Mouse (Mus musculus): ENCODE data around the gene Jarid2.
"Not testable (repeated sequence)": the region's sequence is repeated elsewhere in the genome, so short reads cannot be mapped to it uniquely, and the experiment has no call there.

Jarid2 gene

DNA sequence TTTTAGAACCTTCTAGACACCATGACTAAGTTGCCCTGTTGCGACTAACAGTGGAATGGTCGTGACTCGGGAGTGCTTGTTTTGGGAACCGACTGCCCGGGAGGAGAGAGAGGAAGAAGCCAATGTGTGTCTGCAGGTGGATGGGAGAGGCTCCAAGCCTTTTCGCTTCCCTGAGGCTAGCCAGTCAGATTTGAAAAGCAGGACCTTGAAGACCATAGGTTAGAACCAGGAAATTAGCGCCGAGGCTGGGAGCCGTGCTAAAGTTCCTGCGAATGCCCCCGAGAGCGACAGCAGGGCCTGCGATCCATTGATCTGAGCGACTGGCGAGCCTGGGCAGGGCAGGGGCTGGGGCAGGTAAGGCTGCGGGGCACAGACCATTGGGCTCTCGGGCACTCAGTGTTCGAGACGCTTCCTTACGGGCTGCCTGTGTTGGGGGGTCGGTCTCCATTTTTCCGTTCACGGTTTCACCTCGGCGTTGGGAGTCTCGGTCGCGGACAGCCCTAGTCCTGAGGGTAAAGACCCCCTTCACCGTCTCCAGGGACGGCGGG lies at the start of gene Jarid2:
Gene Jarid2, plus strand, starts transcription at position 51 of the 548 bp plus-strand sequence.
- DNase-seq = peak; percentile 53

DNA sequence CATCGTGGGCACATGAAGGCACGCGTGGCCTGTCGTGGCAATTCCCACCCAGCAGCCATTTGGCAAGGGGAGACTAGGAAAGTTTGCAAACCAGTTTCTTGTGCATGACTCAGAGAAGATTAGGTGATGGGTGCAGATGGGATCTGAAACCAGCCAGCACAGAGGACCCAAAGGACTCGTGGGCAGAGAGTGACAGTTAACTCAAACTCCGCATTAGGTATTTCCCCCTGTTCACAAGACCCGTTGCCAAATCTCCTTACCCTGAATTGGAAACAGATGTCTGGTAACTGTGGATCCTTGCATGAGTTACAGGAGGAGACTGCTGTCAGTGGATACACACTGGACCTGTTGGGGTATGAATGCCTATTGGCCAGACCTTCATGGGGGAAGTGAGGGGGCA lies 48.2 kb upstream of the Jarid2 start:
- DNase-seq = no peak

DNA sequence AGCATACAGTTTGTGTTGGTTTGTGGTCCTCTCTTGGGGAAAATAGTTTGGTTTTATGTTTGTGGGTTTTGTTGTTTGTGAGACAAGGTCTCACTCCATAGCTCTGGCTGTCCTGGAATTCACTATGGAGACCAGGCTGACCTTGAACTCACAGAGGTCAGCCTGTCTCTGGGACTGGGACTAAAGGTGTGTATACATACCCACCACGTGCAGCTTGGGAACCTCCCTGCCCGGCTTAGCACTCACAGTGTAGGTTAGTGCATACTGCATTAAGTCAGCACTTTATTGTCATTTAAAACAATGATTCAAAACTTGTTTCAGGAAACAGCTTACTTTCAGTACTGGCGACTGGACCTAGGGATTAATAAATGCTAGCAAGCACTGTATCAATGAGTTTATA lies 41.1 kb upstream of the Jarid2 start:
- DNase-seq = no peak

DNA sequence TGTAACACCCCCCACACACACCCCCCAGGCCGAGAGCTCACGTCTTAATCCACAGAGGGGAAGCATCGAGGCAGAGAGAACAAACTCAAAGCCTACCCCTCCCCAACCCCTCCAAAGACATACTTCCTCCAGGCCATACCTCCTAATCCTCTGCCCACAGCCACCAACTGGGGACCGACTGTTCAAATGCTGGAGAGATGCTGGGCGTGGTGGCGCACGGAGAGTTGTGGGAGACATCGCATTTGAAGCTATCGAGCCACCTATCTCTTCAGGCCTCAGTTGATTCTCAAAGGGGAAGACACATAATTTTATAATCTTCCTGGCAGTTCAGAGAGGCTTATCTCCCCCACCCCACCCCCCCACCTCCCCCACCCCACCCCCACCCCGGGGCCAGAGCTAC lies 31.6 kb upstream of the Jarid2 start:
- no peak for DNase-seq

DNA sequence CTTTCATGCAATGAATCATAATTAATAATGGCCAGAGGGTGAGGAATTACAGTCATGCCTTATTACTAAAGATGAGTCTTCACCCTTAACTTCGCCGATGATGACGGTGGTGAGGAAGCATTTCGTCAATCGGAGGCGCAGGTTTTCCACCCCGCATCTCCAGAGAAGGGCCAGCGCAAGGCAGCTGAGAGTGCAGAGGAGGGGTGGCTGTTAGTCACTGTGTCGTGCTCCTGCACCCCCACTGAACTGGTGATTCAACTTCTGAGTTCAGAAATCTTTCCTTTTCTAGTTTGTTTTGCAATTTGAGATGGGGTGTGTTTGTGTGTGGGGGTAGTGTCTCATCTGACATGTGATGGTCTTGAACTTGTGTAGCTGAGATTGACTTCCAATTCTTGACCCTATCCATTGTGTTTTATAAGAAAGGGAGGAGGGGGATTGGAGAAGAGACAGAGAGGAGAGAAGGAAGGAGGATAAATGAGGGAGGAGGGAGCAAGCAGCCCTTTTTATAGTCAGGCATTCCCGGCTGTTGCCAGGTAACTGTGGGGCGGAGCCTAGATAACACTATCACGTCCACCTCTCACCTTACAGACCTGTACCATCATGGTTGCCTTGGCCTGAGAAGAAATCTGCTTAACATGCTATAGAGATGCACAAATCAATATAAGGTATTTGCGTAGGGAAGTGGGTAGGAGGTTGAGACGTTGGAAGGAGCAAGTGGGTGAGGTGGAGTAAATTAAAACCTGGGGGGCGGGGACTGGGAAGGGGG lies 25.1 kb upstream of the Jarid2 start:
- no peak for DNase-seq

DNA sequence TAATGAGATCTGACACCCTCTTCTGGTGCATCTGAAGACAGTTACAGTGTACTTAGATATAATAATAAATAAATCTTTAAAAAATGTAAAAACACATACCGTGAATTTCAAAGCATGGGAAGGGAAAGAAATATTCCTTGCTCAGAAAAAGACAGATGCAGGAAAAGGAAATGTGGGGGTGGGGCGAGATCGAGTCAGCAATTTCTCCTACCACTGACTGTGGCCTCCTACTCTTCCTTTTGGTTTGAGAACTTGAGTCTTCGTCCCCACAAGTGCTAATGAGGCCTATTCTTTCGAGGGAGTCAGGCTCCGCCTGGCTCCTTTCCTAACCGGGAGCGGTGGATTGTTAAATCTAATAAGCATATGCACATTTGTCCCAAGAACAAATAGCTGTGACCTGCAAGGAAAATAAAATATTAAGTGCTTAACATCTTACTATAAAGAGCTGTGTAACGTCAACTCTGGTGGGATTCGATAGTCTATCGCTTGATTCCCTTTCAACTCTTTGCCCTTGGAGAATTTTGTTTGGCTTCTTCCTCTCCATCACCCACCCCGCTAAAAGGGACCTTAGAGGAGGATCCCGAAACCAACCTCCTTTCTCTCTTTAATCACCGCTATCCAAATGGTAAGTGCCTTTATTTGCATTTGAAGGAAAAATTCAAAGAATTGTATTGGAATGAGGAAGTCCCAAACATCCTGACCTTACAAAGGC lies 24.1 kb upstream of the Jarid2 start:
- no peak for DNase-seq

DNA sequence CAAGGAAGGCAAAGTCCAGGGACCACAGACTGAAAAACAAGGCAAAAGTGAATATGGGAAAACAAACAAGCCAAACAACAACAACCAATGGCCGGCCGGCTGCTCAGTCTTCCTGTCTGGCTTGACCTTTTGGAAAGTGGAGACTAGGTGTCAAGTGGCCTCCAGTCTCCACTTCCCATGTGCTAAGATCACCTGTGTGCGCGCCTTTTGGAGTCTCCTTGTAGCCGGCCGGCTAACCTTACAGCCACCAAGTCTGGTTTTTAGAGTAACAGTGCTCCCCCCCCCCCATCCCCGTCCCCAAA lies 23.6 kb upstream of the Jarid2 start:
- peak; percentile 19 for DNase-seq

DNA sequence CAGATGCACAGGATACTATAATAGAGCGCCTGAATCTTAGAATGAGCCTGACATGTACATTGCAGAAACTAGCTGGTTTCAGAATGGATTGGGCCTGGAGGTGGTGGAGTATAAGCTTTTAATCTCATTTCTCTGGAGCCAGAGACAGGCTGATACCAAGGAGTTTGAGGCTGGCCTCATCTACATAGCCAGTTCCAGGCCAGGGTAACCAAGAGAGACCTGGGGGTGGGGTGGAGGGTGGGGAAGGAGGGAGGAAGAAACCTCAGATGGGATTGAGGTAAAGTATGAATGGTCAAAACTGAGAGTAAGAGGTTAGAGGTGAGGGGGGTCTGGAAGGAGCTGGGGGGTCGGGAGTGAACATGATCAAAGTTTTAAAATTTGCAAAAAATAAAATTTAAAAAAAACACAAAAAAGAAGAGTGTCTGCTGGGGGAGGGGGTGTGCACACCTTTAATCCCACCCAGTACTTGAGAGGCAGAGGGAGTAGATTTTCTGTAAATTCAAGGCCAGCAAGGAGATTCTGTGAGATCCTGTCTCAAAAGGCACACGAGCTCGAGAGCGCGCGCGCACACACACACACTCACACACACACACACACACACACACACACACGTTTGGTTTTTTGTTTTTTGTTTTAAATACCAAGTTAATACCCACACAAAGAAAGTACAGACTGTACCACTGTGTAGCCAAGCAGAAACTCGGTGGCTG lies 22.9 kb upstream of the Jarid2 start:
- peak; percentile 25 for DNase-seq

DNA sequence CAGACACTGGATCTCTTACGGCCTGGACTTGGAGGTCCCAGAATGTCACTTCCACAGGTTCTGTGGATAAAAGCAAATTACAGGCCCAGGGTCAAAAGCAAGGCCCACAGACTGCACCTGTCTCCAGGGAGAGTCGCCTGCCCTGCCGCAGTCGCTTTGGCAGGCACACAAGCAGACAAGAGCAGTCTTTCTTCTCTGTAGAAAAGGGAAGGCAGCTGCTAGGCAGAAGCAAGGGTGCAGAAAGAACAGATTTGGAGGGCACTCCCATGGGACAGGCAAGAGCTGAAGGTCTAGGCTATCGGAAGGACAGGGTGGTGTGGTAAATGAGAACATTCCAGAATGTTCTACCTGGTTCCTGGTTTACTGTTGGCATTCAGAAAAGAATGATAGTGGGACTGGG lies 22.1 kb upstream of the Jarid2 start:
- DNase-seq = no peak

DNA sequence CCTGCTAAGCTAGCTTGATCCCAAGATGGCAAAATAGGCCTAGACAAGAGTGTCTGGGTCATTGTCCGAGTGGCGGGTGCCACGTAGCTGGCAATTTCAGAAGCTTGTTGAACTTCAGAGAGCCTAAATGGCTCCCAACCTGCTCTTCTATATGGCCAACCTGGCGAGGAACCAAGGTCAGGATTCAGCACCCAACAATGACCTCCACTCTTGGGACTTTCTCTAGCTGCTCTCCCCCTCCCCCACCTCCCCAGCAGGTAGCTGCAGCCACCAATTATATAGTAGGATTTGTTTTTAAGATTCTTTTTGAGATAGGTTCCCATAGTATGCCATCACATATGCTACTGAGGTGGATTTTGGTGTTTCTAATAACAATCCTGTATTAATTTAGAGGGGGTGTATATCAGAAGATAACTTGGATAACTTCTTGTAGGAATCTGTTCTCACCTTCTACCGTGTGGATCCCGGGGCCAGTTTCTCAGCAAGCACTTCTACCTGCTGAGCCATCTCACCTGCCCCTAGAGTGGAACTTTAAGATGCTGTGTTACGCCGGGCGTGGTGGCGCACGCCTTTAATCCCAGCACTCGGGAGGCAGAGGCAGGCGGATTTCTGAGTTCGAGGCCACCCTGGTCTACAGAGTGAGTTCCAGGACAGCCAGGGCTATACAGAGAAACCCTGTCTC lies 20.8 kb upstream of the Jarid2 start:
- DNase-seq = no peak

DNA sequence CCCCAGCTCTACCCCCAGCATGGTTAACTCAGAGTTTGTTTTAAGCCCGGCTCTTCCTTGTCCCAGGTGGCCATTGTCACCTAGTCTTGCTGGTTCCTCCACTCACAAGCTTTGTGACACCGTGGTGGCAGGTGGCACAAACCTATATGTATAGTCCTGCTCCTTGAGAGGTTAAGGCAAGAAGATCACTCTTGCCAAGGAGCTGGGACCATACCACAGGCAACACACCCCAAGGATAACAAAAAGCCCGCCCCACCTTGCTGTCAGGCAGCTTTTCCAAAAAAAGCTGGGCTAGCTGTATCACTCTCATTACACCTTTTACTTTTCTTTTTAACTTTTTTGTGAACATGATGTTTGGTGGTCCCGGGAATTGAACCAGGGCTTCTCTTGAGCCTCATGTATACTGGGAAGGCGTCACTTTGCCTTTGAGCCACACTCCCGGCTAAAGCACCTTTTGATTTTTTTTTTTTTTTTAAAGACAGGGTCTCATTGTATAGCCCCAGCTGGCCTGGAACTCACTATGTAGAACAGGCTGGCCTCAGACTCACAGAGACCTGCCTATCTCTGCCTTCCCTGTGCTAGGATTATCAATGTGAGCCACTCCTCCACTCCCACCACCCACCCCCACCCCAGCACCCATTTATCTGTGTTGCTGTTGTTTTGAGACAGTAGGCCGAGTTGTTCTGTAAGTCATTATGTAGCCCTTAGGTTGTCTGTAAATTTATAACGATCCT lies 19.4 kb upstream of the Jarid2 start:
- DNase-seq = no peak

DNA sequence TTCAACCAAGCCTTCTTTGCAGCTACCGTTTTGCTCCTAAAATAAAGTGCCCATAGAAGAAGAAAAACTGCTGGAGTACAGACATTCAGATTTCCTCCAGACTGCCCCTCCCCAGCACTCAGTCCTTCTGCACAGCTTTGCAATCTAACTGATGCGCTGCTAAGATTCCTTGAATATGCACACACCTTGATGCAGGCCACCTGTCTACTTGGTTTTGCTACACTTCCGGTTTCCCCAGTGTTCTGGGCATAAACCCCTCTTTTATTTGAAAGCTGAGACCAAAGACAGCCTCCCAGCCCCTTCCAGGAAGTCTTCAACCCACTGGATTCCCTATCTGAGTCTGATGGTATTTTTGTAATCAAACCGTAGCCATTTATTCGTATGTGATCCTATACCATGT lies 18.2 kb upstream of the Jarid2 start:
- DNase-seq = no peak

DNA sequence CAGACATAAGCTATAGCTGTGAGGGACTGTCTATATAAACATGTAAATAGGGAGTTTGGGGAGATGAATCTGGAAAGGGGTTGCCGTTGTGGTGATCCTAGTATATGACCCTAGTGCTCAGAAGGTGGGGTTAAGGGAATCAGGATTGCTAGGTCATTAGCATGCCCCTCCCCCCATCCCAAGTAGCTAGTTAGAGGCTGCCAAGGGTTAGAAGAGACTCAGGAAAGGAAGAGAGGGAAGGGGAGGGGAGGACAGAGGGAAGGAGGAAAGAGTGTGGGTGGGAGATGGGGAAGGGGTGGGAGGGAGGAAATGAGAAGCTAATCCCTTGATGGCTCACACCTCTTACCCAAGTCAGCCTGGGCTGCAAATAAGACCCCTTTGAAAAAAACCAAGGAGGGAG lies 17.4 kb upstream of the Jarid2 start:
- DNase-seq = no peak

DNA sequence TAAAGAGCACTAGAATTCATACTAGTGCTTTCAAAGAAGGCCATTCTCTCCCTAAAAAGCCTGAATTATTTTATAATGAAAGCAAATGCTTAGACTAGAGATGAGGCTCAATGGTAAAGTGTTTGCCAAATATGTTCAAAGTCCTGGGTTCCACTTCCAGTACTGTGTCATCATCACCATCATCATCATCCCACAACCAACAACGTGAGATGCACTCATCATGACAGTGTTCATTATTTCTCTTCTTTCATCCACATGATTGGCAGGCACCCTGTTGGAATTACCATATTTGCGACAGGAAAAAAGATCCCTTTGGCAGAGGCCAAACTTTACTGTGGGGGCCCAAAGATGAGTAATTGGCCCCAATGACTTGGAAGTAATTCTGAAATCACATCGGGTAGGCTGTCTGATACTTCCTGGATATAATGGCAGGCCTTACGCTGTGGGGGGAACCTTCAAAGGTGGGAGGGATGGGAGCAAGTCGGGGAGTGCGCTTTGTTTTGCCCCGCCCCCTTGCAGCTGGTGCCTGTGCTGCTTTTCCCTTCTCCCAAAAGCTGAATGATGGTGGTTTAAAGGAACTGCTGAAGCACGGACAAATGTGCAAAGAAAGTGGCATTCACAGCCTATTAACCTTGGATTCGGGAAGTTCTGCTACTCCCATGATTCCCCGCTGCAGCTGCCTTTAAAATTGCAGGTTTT lies 13.9 kb upstream of the Jarid2 start:
- no peak for DNase-seq

DNA sequence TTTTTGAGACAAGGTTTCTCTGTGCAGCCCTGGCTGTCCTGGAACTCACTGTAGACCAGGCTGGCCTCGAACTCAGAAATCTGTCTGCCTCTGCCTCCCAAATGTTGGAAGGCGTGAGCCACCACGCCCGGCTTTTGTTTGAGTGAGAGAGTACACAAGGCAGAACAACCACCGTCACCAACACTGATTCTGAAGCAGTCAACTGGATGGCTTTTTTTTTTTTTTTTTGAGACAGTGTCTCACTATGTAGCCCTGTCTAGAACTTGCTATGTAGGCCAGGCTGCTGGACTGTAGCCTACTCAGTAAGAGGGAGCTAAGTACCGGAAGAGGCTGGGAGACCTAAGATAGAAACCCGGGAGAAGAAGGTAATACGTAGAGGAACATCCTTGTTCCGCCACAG lies 11.4 kb upstream of the Jarid2 start:
- DNase-seq = no peak

DNA sequence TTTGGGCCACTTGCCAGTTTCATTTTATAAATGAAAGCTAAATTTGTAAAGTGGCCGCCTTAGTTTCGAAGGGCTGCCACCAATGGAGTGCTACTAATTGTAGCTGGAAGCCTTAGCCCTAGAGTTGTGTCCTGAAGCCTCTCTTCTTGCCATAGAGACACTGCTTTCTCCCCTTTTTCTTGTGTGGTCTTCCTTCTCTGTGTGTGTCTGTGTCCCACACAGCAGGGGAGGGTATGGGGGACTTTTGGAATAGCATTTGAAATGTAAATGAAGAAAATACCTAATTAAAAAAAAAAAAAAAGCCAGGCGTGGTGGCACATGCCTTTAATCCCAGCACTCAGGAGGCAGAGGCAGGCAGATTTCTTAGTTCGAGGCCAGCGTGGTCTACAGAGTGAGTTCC lies 10.8 kb upstream of the Jarid2 start:
- not testable (repeated sequence) for DNase-seq

DNA sequence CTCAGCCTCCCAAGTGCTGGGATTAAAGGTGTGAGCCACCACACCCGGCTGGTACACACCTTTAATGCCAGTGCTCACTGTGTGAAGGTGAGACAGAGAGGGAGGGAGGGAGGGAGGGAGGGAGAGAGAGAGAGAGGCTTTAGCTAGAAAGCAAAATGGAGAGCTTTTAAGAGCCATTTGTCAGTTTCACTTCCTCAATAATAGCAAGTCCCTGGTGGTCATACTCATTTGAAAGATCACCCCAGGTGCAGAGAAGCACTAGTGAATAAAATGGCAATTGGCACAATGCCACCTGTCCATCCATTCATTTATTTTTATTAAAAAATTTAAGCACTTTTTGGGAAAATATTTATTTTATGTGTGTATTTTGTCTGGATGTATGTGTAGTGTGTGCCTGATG lies 9.2 kb upstream of the Jarid2 start:
- DNase-seq = no peak

DNA sequence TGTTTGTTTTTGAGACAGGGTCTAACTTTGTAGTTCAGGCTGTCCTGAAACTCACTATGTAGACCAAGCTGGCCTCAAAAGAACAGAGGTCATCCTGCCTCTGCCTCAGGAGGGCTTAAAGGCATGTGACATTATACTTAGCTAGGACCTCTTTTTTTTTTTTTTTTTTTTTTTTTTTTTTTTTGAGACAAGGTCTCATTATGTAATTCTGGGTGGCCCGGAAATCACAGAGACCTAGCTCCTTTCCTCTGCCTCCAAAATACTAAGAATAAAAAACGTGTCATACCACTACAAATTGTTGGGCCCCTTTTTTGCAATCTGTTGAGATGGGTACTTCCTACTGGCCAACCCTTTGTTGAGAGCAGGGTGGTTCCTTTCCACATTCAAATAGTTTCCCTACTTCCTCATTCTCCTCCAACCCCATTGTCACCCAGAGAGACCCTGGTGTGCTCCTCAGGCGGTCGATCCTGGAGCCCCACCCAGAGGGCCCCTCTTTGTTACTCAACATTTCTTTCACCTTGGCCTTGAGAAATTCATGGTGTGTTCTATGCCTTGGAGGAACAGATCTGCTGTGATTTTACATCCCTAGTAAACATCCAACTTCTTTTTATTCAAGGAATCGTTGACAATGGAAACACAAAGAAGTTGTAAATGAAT lies 7.3 kb upstream of the Jarid2 start:
- DNase-seq = no peak

DNA sequence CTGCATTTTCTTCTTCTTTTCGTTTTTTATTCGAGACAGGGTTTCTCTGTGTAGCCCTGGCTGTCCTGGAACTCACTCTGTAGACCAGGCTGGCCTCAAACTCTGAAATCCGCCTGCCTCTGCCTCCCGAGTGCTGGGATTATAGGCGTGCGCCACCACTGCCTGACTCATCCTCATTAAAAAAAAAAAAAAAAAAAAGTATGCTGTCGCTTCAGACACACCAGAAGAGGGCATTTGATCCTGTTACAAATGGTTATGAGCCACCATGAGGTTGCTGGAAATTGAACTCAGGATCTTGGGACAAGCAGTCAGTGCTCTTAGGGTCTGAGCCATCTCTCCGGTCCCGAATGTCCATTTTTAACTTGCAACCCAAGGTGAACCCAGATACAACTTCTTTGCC lies 5.8 kb upstream of the Jarid2 start:
- not testable (repeated sequence) for DNase-seq

DNA sequence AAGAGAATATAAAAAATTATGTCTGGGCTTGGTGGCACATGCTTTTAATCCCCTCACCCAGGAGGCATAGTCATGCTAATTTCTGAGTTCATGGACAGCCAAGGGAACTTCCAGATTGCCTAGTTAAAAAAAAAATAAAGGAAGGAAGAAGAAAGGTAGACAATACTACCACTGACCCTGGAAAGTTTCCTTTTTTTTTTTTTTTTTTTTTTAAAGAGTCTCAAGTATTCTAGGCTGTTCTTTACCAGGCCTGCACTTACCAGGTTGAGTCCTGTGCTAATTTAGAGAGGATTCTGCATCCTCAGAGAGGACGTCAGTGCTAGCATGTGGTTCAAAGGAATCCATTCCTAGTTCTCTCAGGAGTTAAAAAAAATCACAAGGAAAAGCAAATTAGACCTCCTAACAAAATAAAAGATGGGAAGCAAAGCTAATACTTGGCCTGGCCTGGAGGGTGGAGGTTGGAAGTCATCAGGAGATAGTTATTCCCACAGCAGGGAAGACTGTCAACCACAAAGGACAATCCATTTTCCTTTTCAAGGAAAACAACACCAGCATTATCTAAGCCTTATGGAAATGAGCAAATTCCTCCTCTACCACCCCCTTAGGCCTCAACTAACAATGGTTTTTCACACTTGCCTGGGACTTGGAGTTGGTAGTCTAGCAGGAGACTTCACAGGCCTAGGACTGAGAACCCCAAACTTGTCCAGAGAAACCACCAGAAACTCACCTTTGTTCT lies 961 bp upstream of the Jarid2 start:
- DNase-seq = no peak
